Mouse (Mus musculus): Measurements from ENCODE around the gene A430033K04Rik. TPM values are rescaled to one million over a fixed set of nuclear protein-coding genes. Genes with fewer than 3 reads are reported as not detected.

The A430033K04Rik gene
- polyA plus RNA-seq (2014; fragmentation: Illumina TruSeq; extraction: RNeasy Lipid Tissue Mini Kit (QIAGEN cat#74804); ENCODE audit: low read depth, low replicate concordance), result 15.8 TPM

GRCm38 (mm10) chr5:138622645-138623477 lies at the start of gene A430033K04Rik:
TSS of gene A430033K04Rik (plus strand) at chr5:138622859.

GRCm38 (mm10) chr5:138619211-138620128 lies 3.2 kb upstream of the A430033K04Rik start, which contains the start of gene Zfp68:
TSS of gene Zfp68 (minus strand) at chr5:138619761.

Other genes starting within 250 kb of the A430033K04Rik start
- 23.5 TPM for gene Zfp157, start 181.4 kb upstream of the A430033K04Rik start, polyA plus RNA-seq (2014; fragmentation: Illumina TruSeq; extraction: RNeasy Lipid Tissue Mini Kit (QIAGEN cat#74804); ENCODE audit: low read depth, low replicate concordance)
- gene 1700123K08Rik, start 58.1 kb upstream of the A430033K04Rik start, polyA plus RNA-seq (2014; fragmentation: Illumina TruSeq; extraction: RNeasy Lipid Tissue Mini Kit (QIAGEN cat#74804); ENCODE audit: low read depth, low replicate concordance), result not detected
- gene Zfp68, start 3.1 kb upstream of the A430033K04Rik start, polyA plus RNA-seq (2014; fragmentation: Illumina TruSeq; extraction: RNeasy Lipid Tissue Mini Kit (QIAGEN cat#74804); ENCODE audit: low read depth, low replicate concordance), result 110 TPM
- gene Fam20c, start 131.7 kb downstream of the A430033K04Rik start, polyA plus RNA-seq (2014; fragmentation: Illumina TruSeq; extraction: RNeasy Lipid Tissue Mini Kit (QIAGEN cat#74804); ENCODE audit: low read depth, low replicate concordance), result 0.41 TPM
- not detected for gene Gm5294, start 197.2 kb downstream of the A430033K04Rik start, polyA plus RNA-seq (2014; fragmentation: Illumina TruSeq; extraction: RNeasy Lipid Tissue Mini Kit (QIAGEN cat#74804); ENCODE audit: low read depth, low replicate concordance)